Mouse (Mus musculus) forelimb bud, embryonic 11.5 days (tissue): ENCODE measurements around the gene Phactr3.

Source experiments
- DNase-seq: peaks from one replicate; pipeline ENCODE4 v3.0.0-alpha.2; 2012; ENCODE audit warnings: low read depth, low spot score

Phactr3 gene

DNA sequence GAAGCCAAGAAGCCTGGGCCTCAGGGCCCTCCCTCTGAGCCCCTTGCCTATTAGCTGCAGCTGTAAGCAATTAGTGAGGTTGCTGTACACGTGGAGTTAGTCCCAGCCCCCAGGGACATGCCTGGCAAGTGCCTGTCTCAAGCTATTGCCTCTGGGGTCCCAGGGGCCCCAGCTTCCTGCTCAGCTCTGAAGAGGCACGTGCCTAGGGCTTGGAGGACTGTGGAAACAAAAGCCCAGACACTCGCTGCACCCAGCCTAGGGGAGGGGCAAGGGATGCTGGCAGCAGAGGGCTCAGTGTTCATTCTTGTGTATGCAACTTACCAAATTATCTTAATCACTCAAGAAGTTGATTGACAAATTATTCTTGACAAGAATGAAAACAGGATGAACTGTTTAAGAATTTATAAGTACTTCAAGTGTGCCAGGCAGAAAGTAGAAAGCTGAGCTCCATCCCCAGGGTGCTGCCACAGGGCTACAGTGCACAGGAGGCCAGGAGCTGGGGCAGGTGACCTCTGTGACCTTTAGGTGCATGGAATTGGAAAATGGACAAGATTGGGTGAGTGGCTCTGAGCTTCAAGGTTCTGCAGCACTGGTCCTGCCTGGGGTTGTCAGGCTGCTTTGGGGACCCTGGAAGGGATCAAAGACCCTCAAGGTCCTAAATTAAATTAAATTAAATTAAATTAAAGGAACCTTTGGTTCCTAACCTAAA lies 138.5 kb downstream of the Phactr3 start:
- peak; percentile 78 for DNase-seq

DNA sequence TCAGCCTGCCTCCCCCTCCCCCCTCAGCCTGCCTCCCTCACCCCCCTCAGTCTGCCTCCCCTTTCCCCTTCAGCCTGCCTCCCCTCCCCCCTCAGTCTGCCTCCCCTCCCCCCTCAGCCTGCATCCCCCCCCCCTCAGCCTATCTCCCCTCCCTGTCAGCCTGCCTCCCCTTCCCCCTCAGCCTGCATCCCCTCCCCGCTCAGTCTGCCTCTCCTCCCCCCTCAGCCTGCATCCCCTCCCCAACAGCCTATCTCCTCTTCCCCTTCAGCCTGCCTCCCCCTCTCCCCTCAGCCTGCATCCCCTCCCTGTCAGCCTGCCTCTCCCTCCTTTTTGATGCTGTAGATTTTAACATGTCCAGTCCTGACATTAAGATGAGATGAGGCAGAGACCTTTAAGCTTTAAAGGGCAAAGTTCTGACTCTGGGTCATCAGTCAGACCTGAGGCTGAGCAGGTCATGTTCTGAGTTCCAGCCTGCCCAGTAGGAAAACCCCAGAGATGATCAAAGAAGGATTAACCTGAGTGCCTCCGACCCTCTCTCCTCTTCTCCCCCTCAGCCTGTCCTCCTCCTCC lies 139.3 kb downstream of the Phactr3 start:
- no peak for DNase-seq

GRCm38 (mm10) chr2:178263055-178263454 lies 144.3 kb downstream of the Phactr3 start:
- no peak for DNase-seq

- peak; percentile 76 for DNase-seq
These were observed 145.6 kb downstream of the Phactr3 start for GRCm38 (mm10) chr2:178264389-178264788.

DNA sequence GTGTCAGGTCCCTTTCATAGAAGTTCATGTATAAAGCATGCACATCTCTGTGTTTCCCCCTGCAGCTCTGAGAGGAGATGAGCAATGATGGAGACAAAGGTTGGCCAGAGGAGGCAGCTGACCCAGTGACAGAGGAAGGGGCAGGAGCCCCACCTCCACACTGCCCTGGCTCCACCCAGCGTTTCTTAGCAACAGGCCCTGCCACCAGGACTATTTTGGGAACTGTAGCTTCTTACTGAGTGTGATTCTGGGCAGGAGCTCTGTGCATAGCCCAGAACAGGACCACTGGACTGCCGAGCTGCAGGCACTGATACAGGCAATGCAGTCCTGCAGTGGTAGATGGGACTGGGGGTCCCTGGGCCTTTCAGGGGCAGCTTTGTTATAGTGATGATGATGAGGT lies 146.7 kb downstream of the Phactr3 start:
- no peak for DNase-seq

GRCm38 (mm10) chr2:178270794-178271193 lies 152.0 kb downstream of the Phactr3 start:
- no peak for DNase-seq

DNA sequence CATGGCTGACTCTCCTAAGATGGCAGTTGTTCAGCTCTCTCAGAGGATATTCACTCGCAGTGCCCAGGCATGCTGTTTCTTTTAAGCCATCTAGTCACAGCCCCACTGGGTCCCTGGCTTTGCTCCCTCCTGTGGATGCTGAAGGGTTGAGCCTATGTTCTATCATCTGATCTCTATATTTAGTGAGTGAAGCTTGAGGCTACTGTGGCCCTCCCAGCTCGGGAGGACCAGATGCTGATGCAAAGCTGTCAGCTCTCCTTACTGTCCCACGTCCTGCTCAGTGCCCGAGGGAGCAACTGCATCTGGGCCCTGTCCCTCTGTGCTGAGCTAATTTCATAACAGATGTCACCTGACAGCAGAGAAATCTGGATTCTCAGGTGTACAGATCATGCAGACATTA lies 153.6 kb downstream of the Phactr3 start:
- DNase-seq, result no peak

DNA sequence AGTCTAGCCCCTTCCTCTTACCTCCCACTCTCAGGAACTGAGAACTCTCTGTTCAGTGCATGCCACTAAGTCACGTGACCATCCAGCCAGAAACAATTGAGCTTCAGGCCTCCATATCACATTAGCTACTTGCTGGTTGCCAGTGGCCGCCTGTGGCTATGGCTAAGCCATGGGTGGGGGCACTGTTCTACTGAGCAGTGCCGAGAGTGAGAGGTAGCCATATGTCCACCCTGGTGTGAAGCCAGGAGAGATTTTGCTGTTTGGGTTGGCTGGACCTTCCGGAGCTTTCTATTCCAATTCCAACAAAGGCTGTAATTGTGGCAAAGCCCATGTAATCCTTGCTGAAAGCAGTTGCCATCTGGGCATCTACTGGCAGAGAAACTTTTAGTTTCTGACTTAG lies 155.4 kb downstream of the Phactr3 start:
- DNase-seq, result no peak

- DNase-seq, result peak; percentile 76
These were observed 158.4 kb downstream of the Phactr3 start for GRCm38 (mm10) chr2:178277206-178277605.

DNA sequence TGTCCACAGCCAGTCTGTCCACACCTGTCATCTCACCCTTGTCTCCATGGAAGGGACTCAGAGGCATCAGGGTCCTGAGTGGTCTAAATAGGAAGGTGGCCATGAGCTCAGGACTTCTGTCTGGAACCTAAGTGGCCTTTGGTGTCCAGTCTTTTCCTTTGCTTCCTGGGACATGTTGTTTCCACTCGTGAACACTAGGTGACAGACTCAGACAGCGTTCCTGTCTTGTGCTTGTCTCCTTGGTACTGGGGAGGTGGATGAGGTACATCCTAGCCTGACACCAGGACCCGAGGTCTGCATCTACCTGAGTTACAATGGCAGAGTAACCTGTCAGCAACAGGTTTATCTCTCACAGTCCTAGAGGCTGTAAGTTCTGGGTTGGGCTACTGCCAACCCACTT lies 162.4 kb downstream of the Phactr3 start:
- DNase-seq, result no peak

- DNase-seq, result peak; percentile 12
These were observed 168.5 kb downstream of the Phactr3 start for GRCm38 (mm10) chr2:178287285-178287684.

GRCm38 (mm10) chr2:178288666-178289065 lies 169.9 kb downstream of the Phactr3 start:
- DNase-seq, result no peak

GRCm38 (mm10) chr2:178303453-178304187 lies 184.8 kb downstream of the Phactr3 start:
- DNase-seq, result no peak

GRCm38 (mm10) chr2:178304188-178304529 lies 185.4 kb downstream of the Phactr3 start:
- no peak for DNase-seq

DNA sequence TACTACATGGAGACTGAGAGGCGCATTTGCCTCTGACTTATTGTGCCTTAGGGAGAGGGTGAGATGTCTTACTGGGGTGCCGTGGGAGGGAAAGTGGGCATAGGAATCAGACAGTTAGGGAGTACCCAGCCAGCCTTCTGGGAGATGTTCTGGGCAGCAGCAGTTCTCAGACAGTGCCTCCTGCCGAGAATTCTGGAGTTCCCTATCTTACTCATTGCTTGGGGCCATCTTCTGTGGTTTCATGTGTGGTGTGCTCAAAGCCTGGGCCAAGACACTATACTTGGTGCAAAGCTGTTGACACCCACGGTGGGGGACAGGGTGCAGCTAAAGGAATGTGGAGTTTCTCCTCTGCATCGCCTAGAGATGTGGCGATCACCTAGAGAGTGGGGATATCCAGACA lies 185.9 kb downstream of the Phactr3 start:
- no peak for DNase-seq

GRCm38 (mm10) chr2:178313539-178313938 lies 194.8 kb downstream of the Phactr3 start:
- no peak for DNase-seq

- DNase-seq, result no peak
These were observed 197.5 kb downstream of the Phactr3 start for GRCm38 (mm10) chr2:178316281-178316680.

- DNase-seq, result no peak
These were observed 201.0 kb downstream of the Phactr3 start for GRCm38 (mm10) chr2:178319766-178320165.

GRCm38 (mm10) chr2:178321271-178321670 lies 202.5 kb downstream of the Phactr3 start:
- DNase-seq, result no peak

DNA sequence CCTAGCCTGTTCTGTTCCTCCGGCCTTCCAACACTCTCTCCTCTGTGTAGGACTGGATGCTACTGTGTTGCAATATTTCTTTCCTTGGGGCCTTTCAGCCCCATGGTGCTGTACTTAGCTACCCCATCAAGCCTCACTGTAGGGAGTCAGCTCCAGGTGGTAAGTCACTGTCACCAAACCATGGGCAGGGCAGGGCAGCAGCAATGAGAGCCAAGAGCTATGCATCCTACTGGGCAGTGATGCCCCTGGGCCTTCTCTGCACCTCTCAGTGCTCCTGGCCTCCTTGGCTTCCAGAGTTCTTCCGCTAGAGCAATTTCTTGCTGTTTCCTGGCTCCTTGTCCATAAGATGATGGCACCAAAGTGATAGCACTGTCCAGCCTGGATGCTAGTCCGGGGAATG lies 205.6 kb downstream of the Phactr3 start:
- no peak for DNase-seq

- DNase-seq, result no peak
These were observed 206.0 kb downstream of the Phactr3 start for GRCm38 (mm10) chr2:178324818-178325217.

- no peak for DNase-seq
These were observed 207.3 kb downstream of the Phactr3 start for GRCm38 (mm10) chr2:178326067-178326466.
